Mouse (Mus musculus) MN1 (cell line): ENCODE data around the gene Vwa7.
A peak's percentile ranks its signal among the peaks of the same experiment; 100 is the strongest.

Experiments used
- DNase-seq: peaks from one replicate; pipeline ENCODE4 v3.0.0-alpha.2; 2016; ENCODE audit warnings: low spot score

The Vwa7 gene

GRCm38 (mm10) chr17:35045807-35046680 is 29.7 kb downstream of the Vwa7 start:
- DNase-seq: no peak

- DNase-seq: peak; percentile 95
Observed at GRCm38 (mm10) chr17:35046681-35047455, 30.5 kb downstream of the Vwa7 start, which contains the start of gene Msh5. Msh5 (minus strand) TSS chr17:35046745.

GRCm38 (mm10) chr17:35047688-35048087 is 31.3 kb downstream of the Vwa7 start:
- no peak for DNase-seq

- DNase-seq: no peak
Observed at GRCm38 (mm10) chr17:35048149-35048931, 32.0 kb downstream of the Vwa7 start.

- DNase-seq: no peak
Observed at GRCm38 (mm10) chr17:35048932-35049440, 32.6 kb downstream of the Vwa7 start.

- peak; percentile 88 for DNase-seq
Observed at GRCm38 (mm10) chr17:35049561-35050016, 33.2 kb downstream of the Vwa7 start, which contains the start of gene Clic1. Clic1 (plus strand) TSS chr17:35049966.

GRCm38 (mm10) chr17:35050126-35050750 is 33.9 kb downstream of the Vwa7 start:
- peak; percentile 72 for DNase-seq

GRCm38 (mm10) chr17:35051156-35052086 is 35.0 kb downstream of the Vwa7 start:
- DNase-seq: peak; percentile 90

GRCm38 (mm10) chr17:35052271-35052798 is 36.0 kb downstream of the Vwa7 start:
- DNase-seq: no peak

GRCm38 (mm10) chr17:35055691-35056495 is 39.5 kb downstream of the Vwa7 start:
- DNase-seq: peak; percentile 43

- DNase-seq: no peak
Observed at GRCm38 (mm10) chr17:35057090-35057489, 40.7 kb downstream of the Vwa7 start.

GRCm38 (mm10) chr17:35058316-35058715 is 41.9 kb downstream of the Vwa7 start:
- DNase-seq: no peak

GRCm38 (mm10) chr17:35058911-35059892 is 42.8 kb downstream of the Vwa7 start, which contains the start of gene Ddah2:
Ddah2 (plus strand) TSS chr17:35059035.
- DNase-seq: peak; percentile 85

- no peak for DNase-seq
Observed at GRCm38 (mm10) chr17:35060071-35060470, 43.7 kb downstream of the Vwa7 start.

- no peak for DNase-seq
Observed at GRCm38 (mm10) chr17:35060737-35061297, 44.4 kb downstream of the Vwa7 start.

- DNase-seq: no peak
Observed at GRCm38 (mm10) chr17:35061299-35061698, 44.9 kb downstream of the Vwa7 start.

GRCm38 (mm10) chr17:35063466-35063865 is 47.1 kb downstream of the Vwa7 start:
- peak; percentile 63 for DNase-seq
